ENCODE assay signal across 14 mouse cellular contexts in the genomic region with DNA sequence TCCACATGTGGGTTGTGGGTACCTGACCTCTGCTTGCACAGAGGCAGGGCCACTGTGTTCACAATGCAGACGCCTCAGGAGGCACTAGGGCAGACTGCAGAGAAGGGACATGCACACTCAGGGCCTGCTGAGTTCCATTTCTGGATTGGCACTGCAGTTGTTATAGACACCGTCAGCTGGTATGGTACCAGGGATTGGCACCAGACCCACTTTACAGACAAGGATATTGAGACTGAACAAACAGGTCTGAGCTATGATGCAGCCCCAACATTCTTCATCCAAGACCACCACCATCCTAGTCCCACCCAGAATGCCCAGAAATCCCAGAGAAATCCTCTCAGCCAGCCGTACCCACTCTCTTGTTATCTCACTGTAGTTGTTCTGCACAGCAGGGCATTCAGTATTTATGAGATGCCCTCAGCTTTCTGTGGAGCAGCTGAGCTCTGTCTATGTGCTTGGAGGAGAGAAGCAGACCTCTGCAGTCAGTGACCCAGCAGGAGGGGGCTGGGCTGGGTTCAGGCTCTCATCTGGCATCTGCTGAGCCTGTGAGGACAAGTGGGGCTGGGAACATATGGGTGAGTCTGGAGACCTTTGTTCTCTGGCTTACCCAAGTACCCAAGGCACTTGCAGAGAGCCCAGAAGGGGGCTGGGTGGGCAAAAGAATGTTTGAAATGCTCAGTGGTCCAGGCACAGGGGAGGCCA. TPM values are rescaled to one million over a fixed set of nuclear protein-coding genes. Genes with fewer than 3 reads are reported as not detected.
DNase-seq lines count a peak whose midpoint lies in the region; ATAC-seq lines count a peak whose summit lies in the region.
"Had no signal": no experiment of that assay in that cellular context is flagged by ENCODE, and none has a peak within 500 bp of the region (broad histone marks: within the 10 kb centered on the region; RNA-seq: fewer than 3 reads in every experiment).

No protein-coding gene starts in this region.

- H3K4me2 ChIP-seq in forebrain, embryonic 16.5 days (ENCODE audit: low read length) = no peak overlapping the region
- no peak overlapping the region for H3K4me2 ChIP-seq in neural tube, embryonic 13.5 days
- no peak overlapping the region for H3K4me2 ChIP-seq in liver, embryonic 11.5 days

- DNase-seq in embryo, embryonic 10.5 days (ENCODE audit: low spot score) = peak; percentile 64
- no peak for DNase-seq in embryo, embryonic 9.5 days (ENCODE audit: extremely low spot score)
- peak; percentile 57 for DNase-seq in midbrain, embryonic 10.5 days (ENCODE audit: low spot score)
- DNase-seq in liver, embryonic 11.5 days (ENCODE audit: low spot score) = no peak
- no peak for DNase-seq in lung, postnatal 25 days (ENCODE audit: low spot score)
- DNase-seq in frontal cortex, adult 2 months (ENCODE audit: extremely low spot score in 1 of 2, low spot score in 1 of 2) = no peak
- DNase-seq: cerebellum, adult 11 months; heart, postnatal 14 days; kidney, adult 2 months; right cerebral cortex, postnatal 14 days had no signal

- WGBS in forebrain, embryonic 16.5 days = 33% methylated on average over 3 of the region's 3 CpGs
- WGBS in midbrain, embryonic 10.5 days = 69% methylated on average over 3 of the region's 3 CpGs
- 38% methylated on average over 3 of the region's 3 CpGs for WGBS in neural tube, embryonic 13.5 days
- WGBS in liver, embryonic 11.5 days = 74% methylated on average over 3 of the region's 3 CpGs

- H3K4me1 ChIP-seq in forebrain, embryonic 16.5 days (replicated peaks; ENCODE audit: control insufficient read depth, insufficient read depth, low read length) = peaks cover 20% of the 10 kb centered on the region
- peaks cover 74% of the 10 kb centered on the region for H3K4me1 ChIP-seq in midbrain, embryonic 10.5 days
- peaks cover 64% of the 10 kb centered on the region for H3K4me1 ChIP-seq in neural tube, embryonic 13.5 days (replicated peaks)
- peaks cover 17% of the 10 kb centered on the region for H3K4me1 ChIP-seq in liver, embryonic 11.5 days (replicated peaks; ENCODE audit: control insufficient read depth, insufficient read depth, low read length)

- peak overlapping the region; percentile 13; the same call in 1 of the 2 replicates for H3K9ac ChIP-seq in forebrain, embryonic 16.5 days (replicated peaks; ENCODE audit: low read depth, low read length)
- H3K9ac ChIP-seq in neural tube, embryonic 13.5 days = no peak overlapping the region
- no peak overlapping the region for H3K9ac ChIP-seq in liver, embryonic 11.5 days (ENCODE audit: low read depth, low read length)
- H3K9ac ChIP-seq: liver, embryonic 14.5 days had no signal

- H3K27me3 ChIP-seq in forebrain, embryonic 16.5 days (replicated peaks; ENCODE audit: control insufficient read depth, insufficient read depth, low read length) = no peaks in the 10 kb centered on the region
- H3K27me3 ChIP-seq in midbrain, embryonic 10.5 days (ENCODE audit: low read depth, poor library complexity, severe bottlenecking) = peaks cover 11% of the 10 kb centered on the region
- no peaks in the 10 kb centered on the region for H3K27me3 ChIP-seq in neural tube, embryonic 13.5 days
- peaks cover 16% of the 10 kb centered on the region for H3K27me3 ChIP-seq in liver, embryonic 11.5 days (replicated peaks; ENCODE audit: control insufficient read depth, insufficient read depth, low read length)

- ATAC-seq in forebrain, embryonic 16.5 days = peak; percentile 19; the same call in 1 of the 2 replicates
- ATAC-seq in neural tube, embryonic 13.5 days (ENCODE audit: low read depth) = no peak; the same call in 1 of the 2 replicates
- ATAC-seq in liver, embryonic 11.5 days (replicated peaks; ENCODE audit: low FRiP score) = no peak

- no peak overlapping the region for H3K4me3 ChIP-seq in forebrain, embryonic 16.5 days (replicated peaks; ENCODE audit: low read length)
- H3K4me3 ChIP-seq in midbrain, embryonic 10.5 days = peak overlapping the region; percentile 2; the same call in 1 of the 2 replicates
- H3K4me3 ChIP-seq in neural tube, embryonic 13.5 days = no peak overlapping the region
- no peak overlapping the region for H3K4me3 ChIP-seq in liver, embryonic 11.5 days (ENCODE audit: low read depth, low read length)

- no peaks in the 10 kb centered on the region for H3K36me3 ChIP-seq in forebrain, embryonic 16.5 days (ENCODE audit: control insufficient read depth, insufficient read depth)
- H3K36me3 ChIP-seq in midbrain, embryonic 10.5 days = no peaks in the 10 kb centered on the region
- H3K36me3 ChIP-seq in neural tube, embryonic 13.5 days = no peaks in the 10 kb centered on the region
- no peaks in the 10 kb centered on the region for H3K36me3 ChIP-seq in liver, embryonic 11.5 days (ENCODE audit: control insufficient read depth, insufficient read depth, low read length)

- H3K27ac ChIP-seq in forebrain, embryonic 16.5 days (ENCODE audit: low read length) = peak overlapping the region; percentile 74; the same call in 1 of the 2 replicates
- peak overlapping the region; percentile 98 for H3K27ac ChIP-seq in midbrain, embryonic 10.5 days (replicated peaks)
- H3K27ac ChIP-seq in neural tube, embryonic 13.5 days (replicated peaks) = peak overlapping the region; percentile 96
- no peak overlapping the region for H3K27ac ChIP-seq in liver, embryonic 11.5 days (ENCODE audit: low read depth, low read length)
- H3K27ac ChIP-seq: liver, embryonic 14.5 days; macrophage had no signal

- no peaks in the 10 kb centered on the region for H3K9me3 ChIP-seq in forebrain, embryonic 16.5 days (ENCODE audit: control insufficient read depth, low read length)
- H3K9me3 ChIP-seq in midbrain, embryonic 10.5 days (replicated peaks) = no peaks in the 10 kb centered on the region; the same call in 1 of the 2 replicates
- no peaks in the 10 kb centered on the region for H3K9me3 ChIP-seq in neural tube, embryonic 13.5 days
- H3K9me3 ChIP-seq in liver, embryonic 11.5 days (ENCODE audit: control insufficient read depth, low read length) = peaks cover 3% of the 10 kb centered on the region; the same call in 1 of the 2 replicates

RNA-seq across cellular contexts. Expression of a gene that starts 13.4 kb away (rescaled TPM):
- polyA plus RNA-seq in forebrain, embryonic 16.5 days (2015; fragmentation: Nextera tagmentation; extraction: Ambion mirVana) = 0.75 and 1.4 TPM in 2 replicates
- 0.43 and 1.4 TPM in 2 replicates for polyA plus RNA-seq in midbrain, embryonic 10.5 days (2016; fragmentation: Nextera tagmentation; extraction: Ambion mirVana)
- polyA plus RNA-seq in neural tube, embryonic 13.5 days (2015; fragmentation: Nextera tagmentation; extraction: Ambion mirVana) = 3.4 and 4.0 TPM in 2 replicates
- polyA plus RNA-seq in liver, embryonic 11.5 days (2014; fragmentation: Nextera tagmentation; extraction: Ambion mirVana) = 0.84 and 1.3 TPM in 2 replicates
- polyA plus RNA-seq in frontal cortex, adult 2 months (2012; rRNA removed) = 1.4 and 1.9 TPM in 2 replicates
- polyA plus RNA-seq: kidney, adult 2 months had no signal

RNA-seq across cellular contexts. Expression of a gene that starts 16.7 kb away (rescaled TPM):
- polyA plus RNA-seq in forebrain, embryonic 16.5 days (2015; fragmentation: Nextera tagmentation; extraction: Ambion mirVana) = 4.6 and 5.8 TPM in 2 replicates
- polyA plus RNA-seq in midbrain, embryonic 10.5 days (2016; fragmentation: Nextera tagmentation; extraction: Ambion mirVana) = 0.41 and 0.91 TPM in 2 replicates
- 4.5 and 7.6 TPM in 2 replicates for polyA plus RNA-seq in neural tube, embryonic 13.5 days (2015; fragmentation: Nextera tagmentation; extraction: Ambion mirVana)
- 0.31 and 0.45 TPM in 2 replicates for polyA plus RNA-seq in liver, embryonic 11.5 days (2014; fragmentation: Nextera tagmentation; extraction: Ambion mirVana)
- polyA plus RNA-seq in frontal cortex, adult 2 months (2012; rRNA removed) = 6.6 and 7.2 TPM in 2 replicates
- polyA plus RNA-seq: macrophage had no signal

RNA-seq across cellular contexts. Expression of a gene that starts 37.6 kb away (rescaled TPM):
- 27.9 and 30.2 TPM in 2 replicates for polyA plus RNA-seq in forebrain, embryonic 16.5 days (2015; fragmentation: Nextera tagmentation; extraction: Ambion mirVana)
- 35.9 and 37.0 TPM in 2 replicates for polyA plus RNA-seq in midbrain, embryonic 10.5 days (2016; fragmentation: Nextera tagmentation; extraction: Ambion mirVana)
- 28.9 and 29.5 TPM in 2 replicates for polyA plus RNA-seq in neural tube, embryonic 13.5 days (2015; fragmentation: Nextera tagmentation; extraction: Ambion mirVana)
- polyA plus RNA-seq in liver, embryonic 11.5 days (2014; fragmentation: Nextera tagmentation; extraction: Ambion mirVana) = 66.0 and 66.7 TPM in 2 replicates
- 36.6 and 40.7 TPM in 2 replicates for polyA plus RNA-seq in frontal cortex, adult 2 months (2012; rRNA removed)

Comparison
In these comparisons a context has a peak if more than half of its experiments do, and no peak if none do; other contexts are left out.
1. DNase-seq: peak in embryo, embryonic 10.5 days (single experiment) and midbrain, embryonic 10.5 days (single experiment); none in embryo, embryonic 9.5 days (single experiment), liver, embryonic 11.5 days (single experiment), lung, postnatal 25 days (single experiment) and frontal cortex, adult 2 months (0 of 2).